Mouse (Mus musculus) lung, embryonic 15.5 days (tissue): ENCODE data around the gene Ctnnd2. TPM values are rescaled to one million over a fixed set of nuclear protein-coding genes. Genes with fewer than 3 reads are reported as not detected.
"Not testable (repeated sequence)": the region's sequence is repeated elsewhere in the genome, so short reads cannot be mapped to it uniquely, and the experiment has no call there.

Experiments
- ATAC-seq: fragments of 200-750 bp; cut with Nextera tagmentation; 2 replicates; pipeline ENCODE4 v1.8.0; 2017; ENCODE audit warnings: moderate number of reproducible peaks, borderline replicate concordance; ENCODE audit not compliant: low FRiP score, low TSS enrichment; ENCODE audit errors: extremely low read depth
- H3K27ac ChIP-seq: fragments of 300-500 bp; sonication (generic); 2 replicates; pipeline ENCODE4 v1.5.1; 2015; ENCODE audit warnings: moderate library complexity, mild to moderate bottlenecking, inconsistent platforms
- H3K27me3 ChIP-seq: fragments of 300-500 bp; sonication (generic); 2 replicates; pipeline ENCODE4 v1.6.1; 2015; ENCODE audit warnings: inconsistent platforms
- H3K36me3 ChIP-seq: fragments of 300-500 bp; sonication (generic); 2 replicates; pipeline ENCODE4 v1.6.1; 2015; ENCODE audit warnings: inconsistent platforms
- H3K4me1 ChIP-seq: fragments of 300-500 bp; sonication (generic); 2 replicates; pipeline ENCODE4 v1.6.1; 2015; ENCODE audit warnings: inconsistent platforms
- H3K4me2 ChIP-seq: fragments of 300-500 bp; sonication (generic); 2 replicates; pipeline ENCODE4 v1.6.1; 2015; ENCODE audit warnings: inconsistent platforms, mild to moderate bottlenecking, moderate library complexity
- H3K4me3 ChIP-seq: fragments of 300-500 bp; sonication (generic); 2 replicates; pipeline ENCODE4 v1.5.1; 2015; ENCODE audit warnings: mild to moderate bottlenecking, inconsistent platforms
- H3K9ac ChIP-seq: fragments of 300-500 bp; sonication (generic); 2 replicates; pipeline ENCODE4 v1.6.1; 2015; ENCODE audit warnings: inconsistent platforms
- H3K9me3 ChIP-seq: fragments of 300-500 bp; sonication (generic); 2 replicates; pipeline ENCODE4 v1.6.1; 2016; ENCODE audit warnings: inconsistent platforms
- WGBS: fragments of 180-500 bp; shearing (Covaris S2); methylation state at CpG from one replicate; pipeline ENCODE4 v1.1.7; 2015; 5-methylcytosine and 5-hydroxymethylcytosine counted together
- polyA plus RNA-seq: library from polyadenylated mRNA; unstranded; fragments of >200 nt; fragmentation: Nextera tagmentation; extraction: Ambion mirVana; gene quantifications from 2 replicates; pipeline ENCODE4 v1.2.1, GENCODE M21; 2015

Gene Ctnnd2
- 15.4 and 18.9 TPM in 2 replicates for polyA plus RNA-seq

GRCm38 (mm10) chr15:30172391-30173281 lies at the start of gene Ctnnd2:
TSS of gene Ctnnd2 (plus strand) at chr15:30172593.
- H3K27me3 ChIP-seq: peaks cover 37% of the 10 kb centered on the region
- peak within 1 kb of the TSS; percentile 46 for H3K9ac ChIP-seq
- H3K36me3 ChIP-seq: no peaks in the 10 kb centered on the region
- H3K4me1 ChIP-seq: 0 out of 2 replicates have a peak, but pooled peaks cover 9% of the 10 kb centered on the region
- peak within 1 kb of the TSS; percentile 91 for H3K4me2 ChIP-seq
- H3K27ac ChIP-seq: peak within 1 kb of the TSS; percentile 69
- no peaks in the 10 kb centered on the region for H3K9me3 ChIP-seq
- WGBS: under 1% methylated on average over 102 of the region's 136 CpGs
- peak within 1 kb of the TSS; percentile 58 for H3K4me3 ChIP-seq
- ATAC-seq: peak; percentile 81

- H3K9me3 ChIP-seq: no peaks in the 10 kb centered on the region
- no peak overlapping the region for H3K9ac ChIP-seq
- H3K4me3 ChIP-seq: no peak overlapping the region
- no peak overlapping the region for H3K27ac ChIP-seq
- no peaks in the 10 kb centered on the region for H3K36me3 ChIP-seq
- 73% methylated on average over 6 of the region's 6 CpGs for WGBS
- no peak for ATAC-seq
- H3K4me2 ChIP-seq: no peak overlapping the region
- H3K27me3 ChIP-seq: no peaks in the 10 kb centered on the region
- H3K4me1 ChIP-seq: no peaks in the 10 kb centered on the region
These were observed 41.7 kb upstream of the Ctnnd2 start for GRCm38 (mm10) chr15:30130705-30131104.

DNA sequence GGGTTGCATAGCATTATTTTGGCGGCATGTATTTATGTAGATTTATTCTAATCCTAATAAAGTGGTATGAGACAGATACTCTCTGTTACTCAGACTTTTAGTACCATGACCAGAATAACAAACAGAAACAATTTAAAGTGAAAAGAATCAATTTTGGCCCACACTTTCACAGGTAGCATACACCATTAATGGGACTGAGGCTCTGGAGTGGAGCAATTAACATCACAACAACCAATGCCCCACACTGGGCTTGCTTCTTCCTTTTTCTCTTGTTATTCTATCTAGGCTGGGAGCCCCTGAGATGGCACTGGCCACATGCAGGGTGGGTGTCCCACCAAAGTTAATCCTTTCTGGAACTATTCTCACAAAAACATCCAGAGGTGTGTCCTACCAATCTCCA lies 32.8 kb upstream of the Ctnnd2 start:
- 57% methylated on average over 1 of the region's 1 CpGs for WGBS
- H3K4me3 ChIP-seq, H3K4me2 ChIP-seq, ATAC-seq, H3K36me3 ChIP-seq, H3K27ac ChIP-seq, H3K9ac ChIP-seq, H3K9me3 ChIP-seq, H3K4me1 ChIP-seq, H3K27me3 ChIP-seq: not testable (repeated sequence)

- no peaks in the 10 kb centered on the region for H3K27me3 ChIP-seq
- no peak overlapping the region for H3K4me3 ChIP-seq
- no peaks in the 10 kb centered on the region for H3K9me3 ChIP-seq
- WGBS: 77% methylated on average over 2 of the region's 2 CpGs
- no peak for ATAC-seq
- no peaks in the 10 kb centered on the region for H3K36me3 ChIP-seq
- no peak overlapping the region for H3K9ac ChIP-seq
- H3K27ac ChIP-seq: no peak overlapping the region
- no peak overlapping the region for H3K4me2 ChIP-seq
- no peaks in the 10 kb centered on the region for H3K4me1 ChIP-seq
These were observed 27.0 kb upstream of the Ctnnd2 start for GRCm38 (mm10) chr15:30145413-30145812.

DNA sequence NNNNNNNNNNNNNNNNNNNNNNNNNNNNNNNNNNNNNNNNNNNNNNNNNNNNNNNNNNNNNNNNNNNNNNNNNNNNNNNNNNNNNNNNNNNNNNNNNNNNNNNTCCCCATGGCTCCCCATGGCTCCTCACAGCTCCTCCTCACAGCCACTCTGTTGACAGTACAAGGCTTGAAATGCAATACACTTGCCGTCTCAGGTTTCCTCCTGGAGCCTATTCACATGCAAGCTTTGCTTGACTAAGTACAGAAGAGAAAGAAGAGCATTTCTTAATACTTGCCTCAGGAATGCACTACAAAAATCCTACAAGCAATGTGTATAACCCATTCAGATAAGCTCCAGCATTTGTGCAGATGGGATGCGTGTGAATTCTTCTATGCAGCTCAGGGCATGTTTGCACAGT lies 20.2 kb upstream of the Ctnnd2 start:
- 18% methylated on average over 2 of the region's 2 CpGs for WGBS
- Histone ChIP-seq H3K27ac (no peak overlapping the region), H3K4me3 (no peak overlapping the region), H3K27me3 (no peaks in the 10 kb centered on the region), H3K9me3 (no peaks in the 10 kb centered on the region), H3K4me1 (no peaks in the 10 kb centered on the region), H3K9ac (no peak overlapping the region), H3K4me2 (no peak overlapping the region), H3K36me3 (no peaks in the 10 kb centered on the region)
- no peak for ATAC-seq

- no peak overlapping the region for H3K4me2 ChIP-seq
- 87% methylated on average over 1 of the region's 1 CpGs for WGBS
- no peak for ATAC-seq
- H3K27ac ChIP-seq: no peak overlapping the region
- H3K9ac ChIP-seq: no peak overlapping the region
- no peaks in the 10 kb centered on the region for H3K9me3 ChIP-seq
- no peak overlapping the region for H3K4me3 ChIP-seq
- H3K27me3 ChIP-seq: no peaks in the 10 kb centered on the region
- H3K36me3 ChIP-seq: no peaks in the 10 kb centered on the region
- H3K4me1 ChIP-seq: no peaks in the 10 kb centered on the region
These were observed 14.4 kb upstream of the Ctnnd2 start for GRCm38 (mm10) chr15:30157975-30158374.

- Histone ChIP-seq H3K4me1 (0 out of 2 replicates have a peak, but pooled peaks cover 9% of the 10 kb centered on the region), H3K27ac (no peak overlapping the region), H3K4me3 (no peak overlapping the region), H3K9ac (no peak overlapping the region), H3K4me2 (no peak overlapping the region), H3K9me3 (no peaks in the 10 kb centered on the region), H3K27me3 (peaks cover 37% of the 10 kb centered on the region), H3K36me3 (no peaks in the 10 kb centered on the region)
- ATAC-seq: no peak
- 67% methylated on average over 8 of the region's 8 CpGs for WGBS
These were observed 2.4 kb upstream of the Ctnnd2 start for GRCm38 (mm10) chr15:30170031-30170430.

GRCm38 (mm10) chr15:30171493-30172195 lies 749 bp upstream of the Ctnnd2 start:
- peaks cover 37% of the 10 kb centered on the region for H3K27me3 ChIP-seq
- no peak overlapping the region for H3K27ac ChIP-seq
- H3K9ac ChIP-seq: no peak overlapping the region

DNA sequence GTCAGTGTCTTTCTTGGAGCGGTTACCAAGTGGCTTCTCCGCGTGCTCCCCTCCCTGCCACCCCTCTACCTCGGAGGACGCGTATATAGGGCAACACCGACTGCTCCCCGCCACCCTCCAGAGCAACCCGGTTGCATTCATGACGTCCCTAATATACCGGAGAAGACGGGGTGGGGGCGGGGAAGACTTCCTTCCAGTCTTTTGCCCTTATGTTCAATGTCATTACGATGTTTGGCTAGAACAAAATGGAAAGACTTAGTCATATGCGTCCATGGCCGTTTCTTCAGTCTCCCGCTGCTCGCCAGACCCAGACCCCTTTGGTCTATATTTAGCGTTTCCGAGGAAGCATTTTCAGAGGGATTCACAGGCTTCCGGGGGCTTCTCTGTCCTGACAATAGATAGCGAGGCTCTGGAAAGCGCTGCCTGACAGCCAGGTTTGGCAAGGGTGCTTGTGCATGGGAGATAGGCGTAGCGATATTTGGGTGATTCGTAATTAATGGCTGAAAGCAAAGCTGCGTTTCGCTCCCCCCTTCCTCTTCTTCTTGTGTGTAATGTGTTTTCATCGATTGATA lies 1.1 kb downstream of the Ctnnd2 start:
- Histone ChIP-seq H3K27ac (peak overlapping the region; percentile 69), H3K27me3 (peaks cover 37% of the 10 kb centered on the region)

More at GRCm38 (mm10) chr15:30171493-30172195, 749 bp upstream of the Ctnnd2 start:
- H3K9me3 ChIP-seq: no peaks in the 10 kb centered on the region
- ATAC-seq: no peak
- peak overlapping the region; percentile 58 for H3K4me3 ChIP-seq
- WGBS: 18% methylated on average over 11 of the region's 11 CpGs
- no peaks in the 10 kb centered on the region for H3K36me3 ChIP-seq
- H3K4me2 ChIP-seq: peak overlapping the region; percentile 91
- H3K4me1 ChIP-seq: 0 out of 2 replicates have a peak, but pooled peaks cover 9% of the 10 kb centered on the region

DNA sequence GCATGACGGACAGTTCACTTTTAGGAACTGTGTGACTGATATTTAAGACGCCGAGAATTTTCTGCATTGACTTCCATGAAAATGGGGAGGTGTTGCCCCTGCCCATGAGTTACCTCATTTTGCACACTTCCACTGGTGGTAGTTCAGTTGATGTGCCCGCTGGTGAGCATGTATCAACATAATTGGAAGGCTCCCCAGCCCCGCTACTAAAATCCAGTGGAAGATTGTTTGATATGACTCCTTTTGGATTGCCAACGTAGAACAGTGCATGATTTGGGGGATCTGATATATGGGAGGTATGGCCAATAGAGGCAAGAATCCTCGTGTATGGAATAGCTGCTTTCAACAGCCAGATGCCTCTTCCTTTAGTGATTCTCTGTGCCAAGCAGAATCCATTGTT lies 1.9 kb downstream of the Ctnnd2 start:
- Histone ChIP-seq H3K27ac (no peak overlapping the region), H3K9me3 (no peaks in the 10 kb centered on the region), H3K4me3 (peak overlapping the region; percentile 58), H3K9ac (no peak overlapping the region), H3K4me1 (0 out of 2 replicates have a peak, but pooled peaks cover 9% of the 10 kb centered on the region), H3K36me3 (no peaks in the 10 kb centered on the region), H3K4me2 (peak overlapping the region; percentile 91), H3K27me3 (peaks cover 37% of the 10 kb centered on the region)
- WGBS: 35% methylated on average over 7 of the region's 7 CpGs
- ATAC-seq: no peak

More for the DNA sequence above, 1.1 kb downstream of the Ctnnd2 start:
- H3K4me3 ChIP-seq: peak overlapping the region; percentile 58
- peak; percentile 56; the same call in 1 of the 2 replicates for ATAC-seq
- peak overlapping the region; percentile 91 for H3K4me2 ChIP-seq
- peak overlapping the region; percentile 46 for H3K9ac ChIP-seq
- no peaks in the 10 kb centered on the region for H3K9me3 ChIP-seq
- no peaks in the 10 kb centered on the region for H3K36me3 ChIP-seq
- under 1% methylated on average over 29 of the region's 29 CpGs for WGBS
- 0 out of 2 replicates have a peak, but pooled peaks cover 9% of the 10 kb centered on the region for H3K4me1 ChIP-seq

- no peak overlapping the region for H3K4me2 ChIP-seq
- H3K9ac ChIP-seq: no peak overlapping the region
- 88% methylated on average over 7 of the region's 7 CpGs for WGBS
- no peaks in the 10 kb centered on the region for H3K27me3 ChIP-seq
- no peaks in the 10 kb centered on the region for H3K4me1 ChIP-seq
- ATAC-seq: no peak
- no peak overlapping the region for H3K27ac ChIP-seq
- H3K4me3 ChIP-seq: no peak overlapping the region
- H3K36me3 ChIP-seq: no peaks in the 10 kb centered on the region
- H3K9me3 ChIP-seq: peaks cover 2% of the 10 kb centered on the region; the same call in 1 of the 2 replicates
These were observed 11.6 kb downstream of the Ctnnd2 start for GRCm38 (mm10) chr15:30184020-30184419.
